Mouse (Mus musculus): ENCODE results near the gene Adgrd1. TPM values are rescaled to one million over a fixed set of nuclear protein-coding genes. Genes with fewer than 3 reads are reported as not detected.
A peak's percentile ranks its signal among the peaks of the same experiment; 100 is the strongest.
"Not testable (repeated sequence)": the region's sequence is repeated elsewhere in the genome, so short reads cannot be mapped to it uniquely, and the experiment has no call there.

Adgrd1 gene
- polyA plus RNA-seq, 1 experiment: 0.06 TPM

DNA sequence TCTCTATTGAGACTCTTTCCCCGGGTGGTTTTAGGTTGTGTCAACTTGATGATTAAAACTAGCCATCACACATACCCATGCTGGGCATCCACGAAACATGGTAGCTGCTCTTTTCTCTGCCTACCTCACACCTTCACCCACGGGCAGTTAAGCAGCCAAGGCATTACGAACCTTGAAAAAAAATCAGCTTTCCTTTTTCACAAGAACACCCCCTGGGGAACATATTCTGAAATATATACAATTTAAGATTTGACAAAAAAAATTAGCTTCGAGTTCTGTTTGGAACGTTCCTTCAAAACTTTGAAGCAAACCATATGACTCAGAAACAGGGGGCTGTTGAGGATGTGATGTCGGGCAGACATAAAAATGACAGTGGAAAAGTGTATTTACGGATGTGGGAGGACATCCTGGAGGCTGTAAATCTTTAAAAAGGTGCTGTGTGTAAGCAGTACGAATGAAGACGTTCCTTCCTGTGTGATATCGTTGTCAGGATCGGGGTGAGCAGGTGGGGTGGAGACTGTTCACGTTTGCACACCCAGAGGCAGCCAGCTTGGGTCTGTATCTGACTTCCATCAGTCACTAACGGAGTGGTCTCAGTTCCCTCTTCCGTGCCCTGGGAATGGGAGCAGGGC lies 25.2 kb downstream of the Adgrd1 start:
- Histone ChIP-seq H3K36me3 (replicated peaks; ENCODE audit: low read length) (no peaks in the 10 kb centered on the region), H3K9me3 (0 out of 2 replicates have a peak, but pooled peaks cover 3% of the 10 kb centered on the region), H3K4me1 (no peaks in the 10 kb centered on the region), H3K4me3 (replicated peaks) (no peak overlapping the region), H3K27me3 (replicated peaks) (peaks cover 12% of the 10 kb centered on the region)
- no peak for TF ChIP-seq GATA1 (IDR thresholded peaks at IDR 0.05; ENCODE audit: borderline replicate concordance, low read length)
- TF ChIP-seq FLI1 (IDR thresholded peaks at IDR 0.05; ENCODE audit: low read length): no peak

DNA sequence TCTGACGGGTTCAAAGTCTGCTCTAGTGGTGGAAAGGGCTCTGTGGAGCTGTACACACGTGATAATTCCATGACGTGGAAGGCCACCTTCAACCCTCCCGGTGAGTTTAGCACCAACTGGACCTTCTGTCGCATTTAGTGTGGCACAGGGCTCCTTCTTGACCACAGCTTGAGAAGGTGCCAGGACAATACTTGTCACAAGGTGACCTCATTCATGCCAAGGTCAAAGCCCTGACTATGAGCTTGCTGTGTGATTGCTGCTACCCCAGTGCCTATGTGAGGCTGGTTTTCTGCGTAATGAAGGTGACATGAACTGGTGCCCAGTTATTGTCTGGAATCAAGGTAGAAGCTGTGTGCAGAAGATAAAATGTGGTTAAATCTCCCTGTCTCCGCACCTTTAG lies 25.9 kb downstream of the Adgrd1 start:
- Histone ChIP-seq H3K4me3 (replicated peaks) (no peak overlapping the region), H3K4me1 (no peaks in the 10 kb centered on the region), H3K9me3 (0 out of 2 replicates have a peak, but pooled peaks cover 3% of the 10 kb centered on the region), H3K36me3 (replicated peaks; ENCODE audit: low read length) (no peaks in the 10 kb centered on the region), H3K27me3 (replicated peaks) (peaks cover 12% of the 10 kb centered on the region)
- no peak for TF ChIP-seq GATA1 (IDR thresholded peaks at IDR 0.05; ENCODE audit: borderline replicate concordance, low read length)
- no peak for TF ChIP-seq FLI1 (IDR thresholded peaks at IDR 0.05; ENCODE audit: low read length)

DNA sequence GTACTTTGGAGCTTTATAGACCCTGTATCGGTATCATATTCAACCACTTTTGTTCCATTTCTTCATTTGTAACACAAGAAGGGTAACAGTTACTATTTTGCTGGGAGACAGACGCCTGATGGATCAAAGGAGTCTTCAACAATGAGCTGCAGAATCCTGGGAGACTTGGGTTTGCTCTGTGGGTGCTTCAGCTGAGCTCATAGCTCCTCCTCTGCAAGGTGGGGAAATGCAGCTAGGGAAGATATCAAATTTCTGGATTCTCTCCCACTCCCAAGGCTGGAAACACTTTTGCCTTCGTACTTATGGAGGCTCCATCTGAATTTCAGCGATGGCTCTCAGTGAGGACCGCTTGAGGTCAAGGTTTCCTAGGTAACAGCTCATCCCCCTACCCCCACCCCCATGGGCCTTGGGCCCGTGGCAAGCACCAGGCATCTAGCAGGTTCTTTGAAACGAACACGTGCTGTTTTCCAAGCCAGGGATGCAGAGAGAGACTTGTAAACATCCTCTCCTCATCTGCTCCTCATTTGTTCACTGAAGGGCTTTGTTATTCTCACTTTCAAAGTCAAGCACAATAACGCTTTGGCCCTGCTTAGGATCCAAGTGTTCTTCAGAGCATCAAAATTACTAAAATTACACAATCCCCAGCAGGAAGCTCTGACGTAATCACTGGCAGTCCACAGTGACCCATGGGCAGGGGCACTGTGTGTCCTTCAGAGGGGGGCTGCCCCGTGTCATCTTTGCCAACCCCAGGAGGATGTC lies 27.7 kb downstream of the Adgrd1 start:
- no peak for TF ChIP-seq GATA1 (IDR thresholded peaks at IDR 0.05; ENCODE audit: borderline replicate concordance, low read length)
- TF ChIP-seq FLI1 (IDR thresholded peaks at IDR 0.05; ENCODE audit: low read length): no peak
- Histone ChIP-seq H3K4me1 (no peaks in the 10 kb centered on the region), H3K9me3 (peaks cover 9% of the 10 kb centered on the region), H3K36me3 (replicated peaks; ENCODE audit: low read length) (no peaks in the 10 kb centered on the region), H3K27me3 (replicated peaks) (peaks cover 12% of the 10 kb centered on the region), H3K4me3 (replicated peaks) (no peak overlapping the region)

DNA sequence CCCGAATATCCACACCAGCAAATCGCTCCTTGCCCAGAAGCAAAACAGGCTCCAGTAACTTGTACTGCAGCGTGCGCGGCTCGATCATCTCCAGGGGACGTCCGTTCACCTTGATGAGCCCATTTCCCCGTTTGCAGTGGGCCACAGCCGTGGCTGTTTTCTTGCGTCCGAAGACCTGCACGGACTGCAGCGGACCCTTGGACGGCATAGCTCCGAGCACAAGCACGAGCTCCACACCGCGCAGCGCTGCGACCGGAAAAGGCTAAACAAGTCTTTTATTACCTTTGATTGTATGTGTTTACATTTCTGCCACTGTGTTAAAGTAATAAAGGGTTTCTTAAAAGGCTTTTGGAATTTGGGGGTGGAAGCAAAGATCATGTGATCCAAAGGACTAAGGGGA lies 31.8 kb downstream of the Adgrd1 start:
- not testable (repeated sequence) for H3K4me3 ChIP-seq (replicated peaks); H3K4me1 ChIP-seq; H3K27me3 ChIP-seq (replicated peaks); H3K36me3 ChIP-seq (replicated peaks; ENCODE audit: low read length)
- peaks cover 26% of the 10 kb centered on the region for H3K9me3 ChIP-seq

DNA sequence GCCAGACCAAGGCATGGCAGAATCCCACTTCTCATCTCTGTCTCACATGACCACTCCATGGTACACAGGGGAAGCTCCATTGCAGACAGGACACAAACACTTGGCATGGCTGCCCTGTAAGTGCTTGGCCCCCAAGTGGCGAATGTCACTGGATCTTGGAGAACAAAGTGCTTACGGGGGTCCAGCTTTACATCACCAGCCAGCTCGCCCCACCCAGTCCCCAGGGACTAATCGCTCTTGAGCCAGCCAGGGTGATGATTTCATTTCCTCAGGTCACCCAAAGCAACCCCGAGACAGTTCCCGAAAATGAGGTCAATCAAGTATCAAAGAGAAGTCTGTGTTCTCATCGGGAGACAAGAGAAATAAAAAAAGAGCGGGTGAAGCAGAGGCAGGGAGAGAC lies 33.8 kb downstream of the Adgrd1 start:
- Histone ChIP-seq H3K9me3 (peaks cover 26% of the 10 kb centered on the region), H3K4me1 (no peaks in the 10 kb centered on the region), H3K4me3 (replicated peaks) (no peak overlapping the region), H3K27me3 (replicated peaks) (peaks cover 9% of the 10 kb centered on the region), H3K36me3 (replicated peaks; ENCODE audit: low read length) (no peaks in the 10 kb centered on the region)
- TF ChIP-seq GATA1 (IDR thresholded peaks at IDR 0.05; ENCODE audit: borderline replicate concordance, low read length): no peak
- no peak for TF ChIP-seq FLI1 (IDR thresholded peaks at IDR 0.05; ENCODE audit: low read length)

DNA sequence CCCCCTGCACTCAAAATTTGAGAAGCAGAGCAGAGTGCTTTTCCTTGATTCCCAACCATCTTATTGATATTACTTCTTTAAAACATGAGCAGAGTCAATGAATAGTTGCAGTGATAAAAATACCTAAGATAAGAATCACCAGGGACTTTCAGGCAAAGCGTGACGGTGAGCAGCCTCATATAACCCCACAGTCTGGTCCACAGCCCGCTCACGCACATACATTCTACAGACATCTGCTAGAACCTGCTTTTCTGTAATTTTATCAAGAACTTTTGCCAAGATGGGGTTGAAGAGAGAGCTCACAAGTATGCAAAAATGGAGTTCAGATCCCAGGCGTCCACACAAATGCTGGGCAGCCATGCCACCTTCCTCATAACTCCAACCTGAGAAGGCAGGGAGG lies 40.9 kb downstream of the Adgrd1 start:
- no peak for TF ChIP-seq FLI1 (IDR thresholded peaks at IDR 0.05; ENCODE audit: low read length)
- no peak for TF ChIP-seq GATA1 (IDR thresholded peaks at IDR 0.05; ENCODE audit: borderline replicate concordance, low read length)
- Histone ChIP-seq H3K4me3 (replicated peaks) (no peak overlapping the region), H3K27me3 (replicated peaks) (peaks cover 40% of the 10 kb centered on the region), H3K9me3 (no peaks in the 10 kb centered on the region), H3K4me1 (peaks cover 19% of the 10 kb centered on the region; the same call in 1 of the 2 replicates), H3K36me3 (replicated peaks; ENCODE audit: low read length) (no peaks in the 10 kb centered on the region)

DNA sequence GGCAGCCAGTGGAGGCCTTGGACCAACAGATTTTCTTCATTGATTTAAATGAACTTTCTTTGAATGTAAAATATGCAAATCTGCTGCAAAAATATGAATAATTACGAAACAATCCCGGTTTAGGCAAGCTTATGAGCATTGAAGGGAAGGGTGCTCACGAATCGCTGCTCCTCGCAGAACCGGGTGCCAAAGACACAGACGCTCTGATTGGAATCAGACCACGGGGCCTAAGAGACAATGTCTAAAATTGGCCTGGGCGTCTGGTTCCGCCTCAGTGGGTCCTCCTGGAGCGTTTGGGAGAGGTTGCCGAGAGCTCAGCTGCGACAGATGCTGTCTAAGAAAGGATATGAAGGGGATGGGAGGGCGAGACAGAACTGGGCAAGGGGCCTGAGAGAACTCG lies 42.0 kb downstream of the Adgrd1 start:
- Histone ChIP-seq H3K4me3 (replicated peaks) (no peak overlapping the region), H3K36me3 (replicated peaks; ENCODE audit: low read length) (no peaks in the 10 kb centered on the region), H3K4me1 (peaks cover 28% of the 10 kb centered on the region; the same call in 1 of the 2 replicates), H3K9me3 (no peaks in the 10 kb centered on the region), H3K27me3 (replicated peaks) (peaks cover 41% of the 10 kb centered on the region)
- no peak for TF ChIP-seq FLI1 (IDR thresholded peaks at IDR 0.05; ENCODE audit: low read length)
- no peak for TF ChIP-seq GATA1 (IDR thresholded peaks at IDR 0.05; ENCODE audit: borderline replicate concordance, low read length)

DNA sequence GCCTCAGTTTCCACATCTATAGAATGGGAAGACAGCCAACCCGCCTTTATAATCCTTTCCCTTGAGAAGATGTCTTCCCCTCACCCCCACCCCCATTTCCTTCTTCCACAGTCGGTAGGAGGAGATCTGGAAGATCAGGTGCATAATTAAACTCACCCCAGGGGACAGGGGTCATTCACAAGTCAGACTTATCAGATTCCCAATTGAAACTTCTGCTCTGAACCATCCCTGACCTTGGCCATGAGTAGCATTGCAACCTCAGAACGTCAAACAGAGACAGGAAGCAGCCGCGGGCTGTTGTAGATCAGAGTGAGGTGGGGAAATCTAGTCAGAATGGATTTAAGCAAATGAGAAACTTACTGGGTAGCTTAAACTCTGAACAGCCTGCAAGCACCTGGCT lies 46.3 kb downstream of the Adgrd1 start:
- no peaks in the 10 kb centered on the region for H3K36me3 ChIP-seq (replicated peaks; ENCODE audit: low read length)
- H3K27me3 ChIP-seq (replicated peaks): peaks cover 40% of the 10 kb centered on the region
- TF ChIP-seq FLI1 (IDR thresholded peaks at IDR 0.05; ENCODE audit: low read length) (no peak), GATA1 (IDR thresholded peaks at IDR 0.05; ENCODE audit: borderline replicate concordance, low read length) (no peak)
- no peak overlapping the region for H3K4me3 ChIP-seq (replicated peaks)
- no peaks in the 10 kb centered on the region for H3K9me3 ChIP-seq
- H3K4me1 ChIP-seq: peaks cover 55% of the 10 kb centered on the region

DNA sequence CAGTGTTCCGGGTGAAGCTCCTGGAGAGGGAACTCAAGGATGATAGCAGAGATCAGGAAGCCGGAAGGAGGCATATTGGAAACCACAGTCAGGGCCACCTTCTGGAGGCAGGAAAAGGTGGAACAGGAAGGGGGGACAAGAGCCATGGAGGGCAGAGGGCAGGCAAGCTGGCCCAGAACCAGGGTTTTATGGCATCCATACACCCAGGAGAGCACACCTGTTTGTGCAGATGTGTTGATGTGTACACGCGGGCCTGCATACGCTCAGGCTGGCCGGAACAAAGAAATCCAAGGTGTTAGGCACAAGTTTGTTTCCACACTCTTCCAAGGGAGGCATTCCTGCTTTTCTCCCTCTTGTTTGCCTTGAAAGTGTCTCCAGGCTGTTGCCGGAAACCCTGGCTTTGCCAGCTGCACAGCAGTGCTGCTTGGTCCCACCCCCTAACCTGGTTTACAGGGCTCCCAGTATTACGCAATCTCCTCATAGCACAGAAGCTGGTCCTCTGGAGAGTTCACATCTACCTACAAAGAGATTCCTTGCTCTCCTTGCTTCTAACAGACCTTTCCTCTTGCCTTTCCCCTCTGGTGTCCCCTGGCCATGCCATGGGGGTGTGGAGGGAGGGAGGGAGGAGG lies 48.9 kb downstream of the Adgrd1 start:
- Histone ChIP-seq H3K36me3 (replicated peaks; ENCODE audit: low read length) (no peaks in the 10 kb centered on the region), H3K9me3 (peaks cover 7% of the 10 kb centered on the region; the same call in 1 of the 2 replicates), H3K4me3 (replicated peaks) (no peak overlapping the region), H3K4me1 (peaks cover 50% of the 10 kb centered on the region), H3K27me3 (replicated peaks) (peaks cover 33% of the 10 kb centered on the region)
- TF ChIP-seq GATA1 (IDR thresholded peaks at IDR 0.05; ENCODE audit: borderline replicate concordance, low read length): no peak

DNA sequence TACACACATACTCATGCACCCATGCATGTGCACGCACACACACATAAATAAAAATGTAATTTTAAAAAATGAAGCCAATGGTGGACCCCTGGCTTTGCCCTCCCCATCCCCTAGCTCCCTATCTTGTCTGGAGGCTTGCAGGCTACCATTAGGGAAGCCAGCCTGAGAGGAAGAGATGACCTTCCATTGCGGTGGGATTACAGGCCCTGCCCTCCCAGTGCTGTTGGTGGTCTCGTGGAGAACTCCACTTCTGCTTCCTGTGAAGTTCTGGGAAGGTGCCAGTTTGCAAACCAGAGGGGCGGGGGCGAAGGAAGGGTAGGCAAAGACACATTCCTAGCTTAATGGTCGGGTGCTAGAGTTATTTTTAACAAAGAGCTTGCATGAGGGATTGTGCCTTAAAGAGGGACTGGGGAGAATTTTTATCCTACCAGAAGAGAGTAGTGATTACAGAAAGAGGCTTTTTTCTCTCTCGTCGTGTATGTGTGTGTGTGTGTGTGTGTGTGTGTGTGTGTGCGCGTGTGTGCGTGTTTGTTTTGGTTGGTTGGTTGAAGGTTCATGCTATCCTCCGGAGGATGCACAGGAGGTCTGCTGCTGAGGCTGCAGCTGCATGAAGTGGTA lies 50.5 kb downstream of the Adgrd1 start:
- no peak for TF ChIP-seq GATA1 (IDR thresholded peaks at IDR 0.05; ENCODE audit: borderline replicate concordance, low read length)
- TF ChIP-seq FLI1 (IDR thresholded peaks at IDR 0.05; ENCODE audit: low read length): no peak
- peak overlapping the region; percentile 9 for H3K4me3 ChIP-seq (replicated peaks)
- H3K27me3 ChIP-seq (replicated peaks): peaks cover 24% of the 10 kb centered on the region
- no peaks in the 10 kb centered on the region for H3K36me3 ChIP-seq (replicated peaks; ENCODE audit: low read length)
- peaks cover 7% of the 10 kb centered on the region; the same call in 1 of the 2 replicates for H3K9me3 ChIP-seq
- H3K4me1 ChIP-seq: peaks cover 47% of the 10 kb centered on the region

Measured in megakaryocyte, embryonic 14.5 days (primary cell).